Mouse (Mus musculus) adrenal gland, adult 2 months (tissue): ENCODE results near the gene Gpr183. TPM values are rescaled to one million over a fixed set of nuclear protein-coding genes. Genes with fewer than 3 reads are reported as not detected.

Experiments used
- DNase-seq: peaks from one replicate; pipeline ENCODE4 v3.0.0; 2021
- polyA plus RNA-seq: library from polyadenylated mRNA; depleted of rRNA; stranded (reverse); fragments of >200 nt; gene quantifications from 2 replicates; pipeline ENCODE4 v1.2.3, GENCODE M21; 2012
- total RNA-seq, 2 experiments: library from RNA; stranded (reverse); gene quantifications; 2 replicates each; pipeline ENCODE4 v1.2.3; 2021

Gpr183 gene
- total and polyA plus RNA-seq, 3 experiments: 0.35 to 1.5 (median 0.62) TPM

DNA sequence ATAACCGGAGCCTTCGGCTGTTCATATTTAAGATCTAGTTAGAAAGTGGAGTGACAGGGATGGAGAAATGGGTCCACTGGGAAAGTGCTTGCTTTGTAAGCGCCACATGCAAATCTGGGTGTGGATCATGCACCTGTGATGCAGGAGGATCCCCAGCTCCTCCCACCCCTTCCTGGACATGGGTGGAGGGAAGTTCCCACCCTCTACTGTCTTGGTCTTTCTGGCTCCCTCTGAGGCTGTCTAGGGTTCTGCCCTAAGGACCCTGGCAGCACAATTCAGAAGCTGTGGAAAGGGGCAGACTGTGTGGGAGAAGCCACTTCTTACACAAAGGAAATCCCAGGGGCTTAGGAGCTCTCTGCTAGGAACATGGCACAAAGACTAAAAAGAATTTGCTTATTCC, 33.4 kb downstream of the Gpr183 start:
- DNase-seq: no peak

DNA sequence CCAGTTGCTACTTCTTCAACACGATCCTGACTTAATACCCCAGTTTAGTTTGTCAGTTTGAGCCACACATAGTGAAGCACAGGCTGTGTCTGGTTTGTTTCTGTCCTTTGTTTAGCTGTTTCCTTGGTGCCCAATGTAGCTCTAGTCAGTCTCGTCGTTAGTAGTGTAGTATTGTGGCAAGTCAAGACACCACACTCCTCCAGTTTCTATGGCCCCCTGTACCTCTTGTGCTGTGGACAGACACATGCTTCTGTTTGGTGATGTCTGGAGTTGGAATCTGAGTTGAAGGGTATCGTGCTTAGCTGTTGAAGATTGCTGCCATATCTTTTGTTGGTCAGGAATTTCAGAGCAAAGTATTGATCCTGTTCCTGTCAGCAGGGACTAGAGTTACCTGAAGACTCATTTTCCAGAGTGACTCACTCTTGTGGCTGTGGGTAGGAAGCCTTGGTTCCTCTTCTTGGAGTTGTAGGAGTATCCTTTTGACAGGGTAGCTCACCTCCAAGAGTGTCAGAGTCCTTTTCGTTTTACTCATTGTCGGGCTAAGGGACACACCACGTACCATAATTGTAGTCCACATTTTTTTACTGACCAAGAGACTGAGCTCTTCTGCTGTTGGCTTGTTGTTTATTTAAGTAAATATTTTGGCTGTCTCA, 34.1 kb downstream of the Gpr183 start:
- no peak for DNase-seq

DNA sequence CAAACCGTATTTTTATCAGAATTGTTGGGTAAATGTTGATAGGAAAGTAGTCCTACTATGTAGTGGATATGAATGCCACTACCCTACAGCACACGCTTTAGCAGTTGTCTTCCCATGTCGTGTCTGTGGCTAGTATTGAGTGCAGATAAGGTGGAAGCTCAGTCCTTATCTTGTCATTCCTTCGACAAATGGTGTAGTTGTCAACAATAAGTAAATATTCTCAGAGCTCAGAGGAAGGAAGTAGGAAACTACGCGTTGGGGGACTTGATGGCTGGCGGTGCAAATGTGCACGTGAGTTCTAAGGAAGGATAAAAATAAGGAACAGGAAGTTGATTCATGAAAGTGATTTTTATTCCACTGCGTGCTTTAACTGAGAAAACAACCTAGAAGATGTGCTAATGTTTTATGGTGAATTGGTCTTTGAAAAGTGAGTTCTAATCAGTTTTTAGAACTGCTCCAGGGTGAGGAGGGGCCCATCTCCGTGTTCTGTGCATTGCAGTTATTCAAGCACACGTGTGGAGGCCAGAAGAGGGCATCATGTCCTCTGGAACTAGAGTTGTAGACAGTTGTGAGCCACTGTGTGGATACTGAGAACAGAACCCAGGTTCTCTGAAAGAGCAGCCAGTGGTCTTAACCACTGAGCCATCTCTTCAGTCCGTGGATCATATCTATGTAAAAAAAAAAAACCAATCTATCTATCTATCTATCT, 35.6 kb downstream of the Gpr183 start:
- no peak for DNase-seq

DNA sequence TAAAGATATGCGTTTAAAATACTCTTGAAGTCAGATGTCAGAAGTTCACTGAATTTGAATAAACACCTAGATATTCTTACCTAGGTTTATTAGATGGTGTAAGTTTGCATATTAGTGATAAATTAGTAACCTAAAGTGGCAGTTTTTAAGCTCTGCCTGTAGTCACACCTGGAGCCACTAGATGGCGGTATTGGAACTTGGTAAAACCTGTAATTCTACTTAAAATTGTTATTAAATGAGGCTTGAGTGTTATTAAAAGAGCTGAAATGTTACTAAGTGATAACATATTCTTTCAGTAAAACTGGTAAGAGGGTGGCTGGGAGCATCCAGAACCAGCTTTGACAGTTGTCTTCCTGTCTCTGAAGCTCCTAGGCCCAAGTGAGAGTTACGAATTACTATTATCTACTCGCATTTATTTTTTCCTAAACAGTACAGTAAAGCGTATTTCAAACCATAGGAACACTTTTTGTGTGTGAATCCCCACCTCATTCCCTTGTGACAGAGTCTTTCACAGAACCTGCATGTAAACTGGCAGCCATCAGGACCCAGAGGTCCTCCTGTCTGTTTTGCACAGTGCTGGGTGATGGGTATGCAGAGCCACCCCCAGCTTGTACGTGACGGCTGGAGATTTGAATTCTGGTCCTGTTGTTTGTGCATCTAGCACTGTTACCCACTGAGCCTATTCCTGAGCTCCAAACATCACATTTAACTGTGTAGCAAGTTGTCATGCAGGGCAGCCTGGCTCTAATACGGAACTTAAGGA, 36.4 kb downstream of the Gpr183 start:
- DNase-seq: no peak

- no peak for DNase-seq
These were observed 37.5 kb downstream of the Gpr183 start for GRCm38 (mm10) chr14:121927451-121927850.

DNA sequence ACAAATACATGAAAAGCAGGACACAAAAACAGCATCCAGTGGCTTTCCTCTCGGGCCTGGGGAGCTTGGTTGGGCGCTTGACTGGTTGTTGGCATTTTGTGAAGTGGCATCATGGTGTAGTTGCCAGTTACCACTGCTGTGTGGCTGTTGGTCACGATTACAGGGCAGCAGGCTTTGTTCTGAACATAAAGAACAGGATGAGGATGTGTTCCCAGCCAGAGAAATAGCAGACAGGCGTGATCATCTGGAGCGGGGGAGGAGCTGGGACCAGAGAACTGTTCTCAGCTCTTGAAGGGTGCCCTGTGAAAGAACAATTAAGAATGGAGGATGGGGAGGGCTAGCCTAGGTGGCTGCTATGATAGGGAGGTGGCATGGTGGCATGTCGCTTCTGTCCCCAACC, 38.1 kb downstream of the Gpr183 start:
- no peak for DNase-seq

GRCm38 (mm10) chr14:121924876-121925275, 40.1 kb downstream of the Gpr183 start:
- no peak for DNase-seq

- no peak for DNase-seq
These were observed 42.3 kb downstream of the Gpr183 start for GRCm38 (mm10) chr14:121922731-121923130.

GRCm38 (mm10) chr14:121922016-121922415, 43.0 kb downstream of the Gpr183 start:
- no peak for DNase-seq

DNA sequence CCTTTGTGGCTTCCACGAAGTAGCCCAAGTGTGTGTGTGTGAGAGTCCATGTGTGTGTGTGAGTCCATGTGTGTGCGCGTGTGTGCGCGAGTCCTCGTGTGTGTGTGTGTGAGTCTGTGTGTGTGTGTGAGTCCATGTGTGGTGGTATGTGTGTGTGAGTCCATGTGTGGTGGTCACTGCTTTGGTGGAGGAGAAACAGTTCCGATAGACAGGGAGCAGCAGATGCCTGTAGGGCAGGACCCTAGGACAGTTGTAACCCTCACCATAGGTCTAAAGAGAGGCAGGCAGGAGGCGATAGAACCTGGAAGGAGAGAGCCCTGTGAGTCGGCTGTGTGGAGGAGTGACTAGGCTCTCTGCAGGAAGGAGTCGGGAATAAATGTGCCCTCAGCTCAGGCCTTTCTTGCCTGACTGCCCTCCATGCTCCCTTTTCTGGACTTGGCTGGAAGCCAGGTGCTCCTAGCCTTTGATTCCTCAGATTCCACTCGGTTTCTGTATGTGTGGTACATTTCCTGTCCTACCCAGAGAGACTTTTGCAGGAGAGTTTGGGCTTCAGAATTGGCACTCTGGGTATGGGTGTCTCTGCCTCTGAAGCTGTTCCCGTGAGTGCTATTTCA, 44.4 kb downstream of the Gpr183 start:
- peak; percentile 23 for DNase-seq

- DNase-seq: no peak
These were observed 45.2 kb downstream of the Gpr183 start for GRCm38 (mm10) chr14:121919752-121920151.

GRCm38 (mm10) chr14:121918266-121918665, 46.7 kb downstream of the Gpr183 start:
- DNase-seq: no peak

- no peak for DNase-seq
These were observed 48.5 kb downstream of the Gpr183 start for GRCm38 (mm10) chr14:121916311-121917094.

DNA sequence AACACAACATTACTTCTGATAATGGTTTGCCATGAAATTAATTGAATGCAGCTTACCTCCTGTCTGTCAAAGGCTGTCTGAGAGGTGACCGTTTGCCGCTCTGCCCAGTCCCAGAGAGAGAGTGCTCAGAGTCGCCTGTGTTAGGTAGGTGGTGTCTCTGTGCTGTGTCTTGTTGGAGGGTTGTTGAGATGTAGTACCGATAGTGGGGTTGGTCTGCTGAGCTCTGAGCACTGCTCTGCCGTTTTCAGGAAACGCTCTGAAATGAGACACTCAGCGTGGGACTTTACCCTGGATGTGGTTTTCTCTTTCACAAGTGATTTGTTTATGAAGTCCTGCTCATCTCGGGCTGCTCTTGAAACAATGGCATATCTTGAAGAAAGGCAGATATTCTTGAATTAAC, 49.4 kb downstream of the Gpr183 start, which contains the start of gene Gpr18:
Gpr18 (minus strand) TSS at position 161 of the 400 bp plus-strand sequence.
- DNase-seq: no peak

DNA sequence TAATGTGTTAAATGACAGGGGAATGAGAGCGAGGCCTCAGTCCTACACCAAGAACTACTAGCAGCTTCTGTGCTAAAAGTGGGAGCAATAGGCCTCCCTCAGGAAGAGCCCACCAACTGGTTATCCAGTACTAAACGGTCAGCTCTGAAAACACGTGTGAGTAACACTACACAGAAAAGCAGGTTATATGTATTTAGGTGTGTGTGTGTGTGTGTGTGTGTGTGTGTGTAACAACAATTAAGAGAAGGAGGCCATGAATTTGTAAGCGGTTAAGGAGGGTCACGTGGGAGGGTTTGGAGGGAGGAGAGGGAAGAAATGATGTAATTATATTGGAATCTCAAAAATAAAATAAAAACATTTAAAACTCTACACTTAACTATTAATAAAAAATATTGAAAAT, 49.9 kb downstream of the Gpr183 start:
- DNase-seq: no peak

DNA sequence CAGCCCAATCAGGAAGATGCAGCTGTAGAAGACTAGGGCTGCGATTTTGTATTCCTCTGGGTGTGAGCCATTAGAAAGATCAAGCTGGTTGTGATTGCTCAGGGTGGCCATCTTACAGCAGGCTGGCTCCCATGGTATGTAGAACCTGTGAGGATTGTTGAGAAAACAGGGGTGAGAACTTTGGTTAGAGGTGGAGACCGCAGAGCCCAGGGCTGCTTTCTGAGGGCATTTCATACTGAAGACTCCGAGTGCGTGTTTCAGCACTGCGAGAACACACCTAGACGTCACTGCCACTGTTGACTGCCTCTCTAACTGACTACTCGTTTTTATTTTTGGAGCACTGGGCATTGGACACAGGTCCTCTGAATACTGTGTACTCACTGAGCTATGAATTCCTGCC, 52.5 kb downstream of the Gpr183 start:
- DNase-seq: no peak

- no peak for DNase-seq
These were observed 55.1 kb downstream of the Gpr183 start for GRCm38 (mm10) chr14:121909868-121910267.

GRCm38 (mm10) chr14:121906992-121907681, 57.9 kb downstream of the Gpr183 start:
- DNase-seq: no peak

- DNase-seq: no peak
These were observed 58.5 kb downstream of the Gpr183 start for GRCm38 (mm10) chr14:121906341-121906991.

DNA sequence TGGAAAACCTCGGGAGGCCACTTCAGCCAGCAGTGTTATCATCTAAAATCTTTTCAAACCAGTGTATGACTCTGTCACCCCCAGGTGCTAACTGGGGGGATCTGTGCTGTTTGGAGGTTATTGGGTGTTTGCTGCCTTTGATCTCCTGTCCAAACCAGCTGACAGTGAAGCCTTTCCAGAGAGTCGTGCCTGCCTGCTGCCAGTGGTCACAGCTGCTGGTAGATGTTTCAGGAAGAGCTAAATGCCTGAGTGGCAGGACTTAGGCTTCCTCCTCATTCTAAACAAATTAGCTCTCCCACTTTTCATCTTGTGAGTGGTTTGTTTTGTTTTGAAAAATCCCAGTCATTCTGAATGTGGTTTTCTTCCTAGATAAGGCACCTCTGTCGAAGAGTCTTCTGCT, 60.2 kb downstream of the Gpr183 start:
- DNase-seq: no peak
